Mouse (Mus musculus) spleen, postnatal 36 days (tissue): ENCODE data around the gene Gtsf2.
"Not testable (repeated sequence)": the region's sequence is repeated elsewhere in the genome, so short reads cannot be mapped to it uniquely, and the experiment has no call there.

Experiments
- DNase-seq, 2 experiments: peaks; one replicate each; pipeline ENCODE4 v3.0.0; 2022; ENCODE audit warnings: low spot score in 2 of 2, mixed read lengths in 1 of 2

The Gtsf2 gene

GRCm38 (mm10) chr15:103448369-103448768 is at the start of gene Gtsf2:
TSS of gene Gtsf2 (minus strand) at chr15:103448469.
- DNase-seq, result no peak

- no peak for DNase-seq
Measured at GRCm38 (mm10) chr15:103496204-103497140, 48.2 kb upstream of the Gtsf2 start.

DNA sequence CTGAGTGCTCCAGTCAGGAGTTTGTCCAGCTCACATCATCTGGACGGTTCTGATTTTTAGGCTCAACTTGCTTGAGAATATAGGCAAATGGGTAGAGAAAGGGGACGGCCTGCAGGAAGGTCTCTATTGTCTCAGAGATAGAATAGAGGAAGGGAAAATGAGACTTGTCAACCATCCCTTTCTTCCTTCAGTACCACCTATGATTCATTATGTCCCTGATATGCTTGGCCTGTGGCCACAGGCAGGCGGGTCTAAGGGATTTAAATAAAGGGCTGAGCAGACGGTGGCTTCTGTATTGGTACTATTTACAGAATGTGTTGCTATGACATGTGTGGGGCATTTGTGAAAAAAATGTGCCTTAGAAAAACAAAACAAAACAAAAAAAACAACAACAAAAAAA is 40.1 kb upstream of the Gtsf2 start:
- no peak for DNase-seq

DNA sequence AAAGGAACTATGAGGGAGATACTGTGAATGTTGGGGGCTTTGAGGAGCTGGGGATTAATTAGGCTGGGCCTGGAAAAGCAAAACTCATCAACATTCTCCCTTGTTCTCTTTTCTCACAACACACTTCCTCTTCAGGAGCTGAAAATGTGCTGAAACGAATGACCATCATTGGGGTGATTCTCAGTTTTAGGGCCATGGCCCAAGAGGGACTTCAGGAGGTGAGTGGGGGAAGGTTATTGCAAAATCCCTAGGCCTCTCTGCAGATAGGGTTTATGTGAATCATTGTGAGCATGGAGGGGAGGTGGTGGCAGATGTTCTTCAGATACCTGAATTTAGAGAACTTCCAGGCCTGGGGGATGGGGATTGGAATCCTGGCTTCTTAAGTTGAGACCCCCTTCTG is 38.4 kb upstream of the Gtsf2 start:
- DNase-seq, result peak in 1 of 2 experiments; percentile 9

- DNase-seq, result no peak
Measured at GRCm38 (mm10) chr15:103485106-103485505, 36.8 kb upstream of the Gtsf2 start.

DNA sequence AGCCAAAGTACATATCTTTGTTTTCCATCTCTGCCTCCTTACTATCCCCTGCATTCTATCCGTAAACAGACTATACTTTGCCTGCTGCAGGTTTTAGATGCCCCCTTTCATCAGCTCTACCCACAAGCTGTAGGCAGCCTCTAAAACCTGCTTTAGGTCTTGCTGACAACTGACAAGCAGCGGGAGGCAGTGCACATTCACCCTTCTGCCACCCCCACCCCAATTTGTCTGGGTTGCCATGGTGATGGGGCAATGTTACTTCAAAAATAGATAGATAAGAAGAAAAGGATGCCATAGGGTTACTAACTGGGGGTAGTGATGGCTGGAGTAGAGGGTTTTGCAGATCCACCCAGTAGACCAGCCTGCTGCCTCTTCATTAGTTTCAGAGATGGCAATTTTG is 36.2 kb upstream of the Gtsf2 start:
- DNase-seq, result no peak

GRCm38 (mm10) chr15:103482488-103482887 is 34.2 kb upstream of the Gtsf2 start:
- DNase-seq, result no peak

DNA sequence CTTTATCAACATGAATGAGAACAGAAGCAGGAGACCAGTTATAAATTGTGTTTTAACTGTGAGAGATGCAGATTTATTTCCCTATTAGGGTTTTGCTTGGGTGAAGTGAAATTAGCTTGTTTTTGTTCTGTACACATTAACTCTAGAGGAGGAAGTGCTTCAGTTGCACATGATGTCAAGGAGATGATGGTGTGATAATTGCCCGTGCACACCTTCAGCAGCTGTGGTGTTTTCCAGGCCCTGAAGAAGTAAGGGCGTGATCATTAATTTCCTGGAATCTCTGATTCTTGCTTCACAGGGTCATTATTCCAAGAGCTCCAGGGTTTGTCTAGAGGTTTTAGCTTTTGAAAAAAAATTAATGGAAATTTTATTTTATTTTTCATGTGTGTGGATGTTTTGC is 31.9 kb upstream of the Gtsf2 start:
- DNase-seq, result no peak

DNA sequence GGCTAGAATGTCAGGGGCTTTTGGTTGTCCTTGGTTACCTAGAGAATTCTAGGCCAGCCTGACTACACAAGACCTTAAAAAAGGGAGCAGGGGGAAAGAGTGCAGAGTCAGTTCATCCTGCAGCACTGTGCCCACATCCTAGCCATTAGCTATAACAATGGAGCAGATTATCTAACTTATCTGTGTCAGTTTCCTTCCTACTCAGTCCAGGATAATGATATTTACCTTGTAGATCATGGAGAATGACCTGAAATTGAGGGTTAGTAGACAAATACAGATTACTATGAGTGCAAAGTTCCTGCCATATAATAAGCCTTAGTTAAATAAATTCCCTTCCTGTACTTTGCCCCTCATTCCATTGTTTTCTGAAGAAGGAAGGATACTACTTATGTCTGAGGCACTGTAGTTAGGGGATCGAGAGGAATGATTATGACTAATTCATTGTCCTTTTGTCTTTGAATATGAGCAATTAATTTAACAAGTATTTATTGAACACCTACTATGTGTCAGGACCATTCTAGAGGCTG is 30.9 kb upstream of the Gtsf2 start:
- no peak for DNase-seq

DNA sequence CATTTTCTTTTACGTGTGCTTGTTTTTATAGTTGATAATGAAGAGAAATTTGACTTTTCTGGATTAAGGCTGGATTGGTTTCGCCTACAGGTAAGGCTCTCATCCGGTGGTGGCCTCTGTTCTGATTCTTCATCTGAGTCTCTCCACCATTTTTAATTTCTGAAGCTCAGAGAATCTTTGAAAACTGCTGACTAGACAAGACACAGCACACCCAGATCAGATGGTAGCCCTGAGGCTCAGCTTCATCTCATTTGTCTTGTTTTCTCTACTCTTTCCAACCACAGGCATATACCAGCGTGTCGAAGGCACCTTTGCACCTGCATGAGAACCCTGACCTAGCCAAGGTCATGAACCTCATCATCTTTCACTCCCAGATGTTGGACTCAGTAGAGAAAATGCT is 25.5 kb upstream of the Gtsf2 start:
- no peak for DNase-seq

DNA sequence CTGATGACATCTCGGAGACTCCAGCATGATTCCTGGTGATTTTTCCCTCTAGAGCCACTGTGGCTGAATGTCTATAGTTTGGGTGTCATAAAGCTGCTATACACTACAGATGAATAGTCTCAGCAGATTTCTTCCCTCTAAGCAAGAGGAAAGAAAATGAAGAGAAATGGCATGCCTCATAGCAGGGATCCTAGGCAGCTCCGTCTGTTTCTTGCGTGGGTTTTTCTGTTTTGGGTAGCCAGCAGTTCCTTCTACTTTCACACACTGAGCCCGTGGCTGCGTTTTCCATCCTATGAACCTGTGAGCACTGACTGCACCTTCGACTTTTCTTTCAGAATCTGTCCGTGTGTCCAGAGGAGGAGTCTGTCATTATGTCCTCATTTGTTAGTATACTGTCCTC is 24.9 kb upstream of the Gtsf2 start:
- DNase-seq, result no peak

DNA sequence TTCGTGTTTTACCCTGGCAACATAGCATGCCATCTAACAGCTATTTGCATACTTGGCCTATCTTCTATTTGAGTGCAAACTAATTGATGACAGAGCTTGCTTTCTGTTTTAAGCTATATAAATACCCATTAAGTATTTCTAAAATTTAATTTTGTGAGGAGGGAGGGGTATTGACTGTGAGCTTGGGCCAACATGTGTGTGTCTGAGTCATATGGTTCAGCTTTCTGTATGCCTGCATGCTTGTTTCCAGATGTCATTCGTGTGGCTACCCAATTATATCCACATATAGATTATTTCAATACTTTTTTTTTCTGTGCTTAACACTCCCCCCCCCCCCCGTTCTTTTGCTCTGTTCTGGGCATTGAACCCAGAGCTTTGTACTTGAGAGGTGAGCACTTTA is 24.0 kb upstream of the Gtsf2 start:
- no peak for DNase-seq

DNA sequence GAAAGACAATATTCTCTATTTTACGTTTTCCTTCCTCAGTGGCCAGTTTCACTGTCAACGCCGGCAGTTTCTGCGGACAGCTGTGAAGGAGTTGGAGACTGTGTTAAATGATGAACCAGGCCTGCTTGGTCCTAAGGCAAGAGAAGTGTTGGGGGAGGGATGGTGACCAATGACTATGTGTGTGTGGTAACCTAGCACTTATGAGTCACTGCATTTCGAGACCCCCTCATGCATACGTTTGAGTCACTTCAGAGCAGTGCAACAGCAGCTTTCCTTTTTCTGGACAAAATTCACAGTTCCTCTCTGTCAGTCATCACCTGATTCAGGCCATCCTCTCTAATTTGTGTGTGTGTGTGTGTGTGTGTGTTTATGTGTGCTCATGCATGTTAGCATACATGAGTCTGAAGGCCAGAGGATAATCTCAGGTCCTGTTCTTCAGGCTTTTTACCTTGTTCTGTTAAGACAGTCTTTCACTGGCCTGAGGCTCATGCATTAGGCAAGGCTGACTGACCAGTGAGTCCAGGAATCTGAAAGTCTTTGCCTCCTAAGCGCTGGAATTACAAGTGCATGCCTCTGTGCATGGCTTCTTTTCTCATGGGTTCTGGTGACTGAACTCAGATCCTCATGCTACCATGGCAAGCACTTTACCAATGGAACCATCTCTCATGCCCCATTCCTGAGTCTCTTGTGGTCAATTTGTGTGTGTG is 23.4 kb upstream of the Gtsf2 start:
- DNase-seq, result no peak

GRCm38 (mm10) chr15:103462539-103463261 is 14.4 kb upstream of the Gtsf2 start:
- peak in 1 of 2 experiments; percentile 19 for DNase-seq

DNA sequence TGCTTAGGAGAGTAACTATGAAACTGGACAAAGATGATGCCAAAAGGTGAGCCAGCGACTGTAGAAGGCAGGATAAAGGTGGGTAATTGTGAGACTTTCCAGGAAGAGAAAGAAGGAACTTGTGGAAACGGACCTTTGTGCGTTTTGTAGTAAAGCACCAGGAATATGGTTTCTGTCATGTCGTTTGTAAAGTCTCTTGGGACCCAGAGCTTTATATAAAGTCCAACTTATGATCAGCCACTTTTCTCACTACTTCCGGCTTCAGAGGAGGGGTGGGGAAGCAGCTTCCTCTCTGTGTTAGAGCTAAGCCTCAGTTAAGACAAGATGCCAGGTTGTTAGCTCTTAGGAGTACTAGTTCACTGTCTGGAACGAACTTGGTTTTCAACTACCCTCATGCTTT is 6.2 kb upstream of the Gtsf2 start:
- DNase-seq, result peak; percentile 9 to 35

DNA sequence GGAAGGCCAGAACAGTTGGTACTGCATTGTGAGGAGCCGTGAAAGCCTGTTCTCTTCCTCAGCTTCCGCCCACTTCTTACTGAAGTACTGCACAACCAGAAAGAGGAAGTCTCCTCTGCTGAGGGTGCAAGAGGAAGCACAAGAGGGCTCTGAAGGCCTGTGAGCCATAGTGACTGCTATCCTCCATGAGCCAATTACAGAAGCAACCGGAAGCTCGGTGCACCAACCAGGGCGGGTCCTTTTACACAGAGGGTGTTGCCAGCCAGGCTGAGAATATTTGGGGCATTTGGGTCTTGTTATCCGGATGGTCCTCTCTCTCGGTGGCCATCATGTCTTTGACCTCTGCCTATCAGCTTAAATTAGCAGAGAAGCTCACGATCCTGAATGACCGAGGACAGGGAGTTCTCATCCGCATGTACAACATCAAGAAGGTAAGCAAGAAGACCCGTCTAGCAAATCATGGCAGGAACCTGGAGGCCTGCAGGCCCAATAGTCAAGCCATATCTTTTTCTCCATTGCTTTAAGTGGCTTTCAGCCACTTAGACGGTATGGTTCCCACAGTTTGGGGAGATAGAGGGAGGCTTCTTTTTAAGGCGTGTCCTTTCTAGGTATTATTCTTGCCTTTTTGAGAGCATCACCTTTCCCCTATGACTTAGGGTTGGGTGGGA is 5.4 kb upstream of the Gtsf2 start, which contains the start of gene Nckap1l:
TSS of gene Nckap1l (plus strand) at position 244 of the 668 bp plus-strand sequence.
- DNase-seq, result peak; percentile 92 to 93

GRCm38 (mm10) chr15:103445966-103446365 is 2.3 kb downstream of the Gtsf2 start:
- not testable (repeated sequence) for DNase-seq

GRCm38 (mm10) chr15:103430241-103430640 is 18.0 kb downstream of the Gtsf2 start, which contains the start of gene Gtsf1:
TSS of gene Gtsf1 (minus strand) at chr15:103430470.
- no peak for DNase-seq

- no peak for DNase-seq
Measured at GRCm38 (mm10) chr15:103427017-103427416, 21.3 kb downstream of the Gtsf2 start.

DNA sequence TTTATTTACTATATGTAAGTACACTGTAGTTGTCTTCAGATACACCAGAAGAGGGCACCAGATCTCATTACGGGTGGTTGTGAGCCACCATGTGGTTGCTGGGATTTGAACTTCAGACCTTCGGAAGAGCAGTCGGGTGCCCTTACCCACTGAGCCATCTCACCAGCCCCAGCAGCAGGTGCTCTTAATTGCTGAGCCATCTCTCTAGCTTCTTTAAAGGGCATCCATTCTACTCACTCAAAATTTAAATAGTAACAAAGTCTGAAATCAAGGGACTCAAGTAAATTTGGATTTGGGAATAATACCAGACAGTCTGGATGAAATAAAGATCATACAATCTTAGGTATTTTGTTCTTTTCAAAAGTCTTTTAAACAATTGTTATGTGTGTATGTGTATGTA is 42.7 kb downstream of the Gtsf2 start:
- DNase-seq, result not testable (repeated sequence)

DNA sequence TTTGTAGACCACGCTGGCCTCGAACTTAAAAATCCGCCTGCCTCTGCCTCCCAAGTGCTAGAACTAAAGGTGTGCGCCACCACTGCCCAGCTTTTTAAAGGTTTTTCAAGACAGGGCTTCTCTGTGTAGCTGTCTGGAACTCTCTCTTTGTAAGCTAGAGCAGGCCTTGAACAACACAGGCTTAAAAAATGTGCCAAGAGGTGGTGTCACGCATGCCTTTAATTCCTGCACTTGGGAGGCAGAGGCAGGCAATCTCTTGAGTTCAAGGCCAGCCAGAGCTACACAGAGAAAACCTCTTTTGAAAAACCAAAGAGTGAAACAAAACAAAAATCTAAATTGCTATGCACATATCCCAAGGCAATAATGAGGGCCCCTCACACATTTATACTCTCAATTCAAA is 46.9 kb downstream of the Gtsf2 start:
- no peak for DNase-seq
